Mouse (Mus musculus): Measurements from ENCODE around the gene Olfr523. TPM values are rescaled to one million over a fixed set of nuclear protein-coding genes. Genes with fewer than 3 reads are reported as not detected.

Gene Olfr523
- polyA plus RNA-seq, 1 experiment from 2014 or later, result not detected

GRCm38 (mm10) chr7:140192445-140192844 lies 19.4 kb downstream of the Olfr523 start:
- Histone ChIP-seq H3K27me3 (ENCODE audit: control insufficient read depth, insufficient read depth, low read length) (no peaks in the 10 kb centered on the region), H3K27ac (replicated peaks in 1 of 2; ENCODE audit: control insufficient read depth in 1 of 2, insufficient read depth in 1 of 2, low read depth in 2 of 2, low read length in 2 of 2) (no peak overlapping the region), H3K4me2 (ENCODE audit: low read length) (no peak overlapping the region), H3K4me3 (ENCODE audit: control insufficient read depth in 1 of 2, insufficient read depth in 1 of 2, low read depth in 1 of 2, low read length in 2 of 2) (no peak overlapping the region), H3K36me3 (ENCODE audit: control insufficient read depth, insufficient read depth, low read length) (no peaks in the 10 kb centered on the region), H3K4me1 (ENCODE audit: control insufficient read depth in 2 of 2, insufficient read depth in 2 of 2, low read length in 2 of 2) (no peaks in the 10 kb centered on the region), H3K9me3 (ENCODE audit: control insufficient read depth, low read length) (no peaks in the 10 kb centered on the region), H3K9ac (ENCODE audit: low read length) (no peak overlapping the region)
- ATAC-seq (ENCODE audit: insufficient number of reproducible peaks, insufficient read depth, low FRiP score, low read depth), result no peak
- WGBS, result 51% methylated on average over 2 of the region's 2 CpGs

GRCm38 (mm10) chr7:140192851-140193250 lies 19.8 kb downstream of the Olfr523 start:
- Histone ChIP-seq H3K27me3 (ENCODE audit: control insufficient read depth, insufficient read depth, low read length) (no peaks in the 10 kb centered on the region), H3K9ac (ENCODE audit: low read length) (no peak overlapping the region), H3K4me1 (ENCODE audit: control insufficient read depth in 2 of 2, insufficient read depth in 2 of 2, low read length in 2 of 2) (no peaks in the 10 kb centered on the region), H3K4me2 (ENCODE audit: low read length) (no peak overlapping the region), H3K27ac (replicated peaks in 1 of 2; ENCODE audit: control insufficient read depth in 1 of 2, insufficient read depth in 1 of 2, low read depth in 2 of 2, low read length in 2 of 2) (no peak overlapping the region), H3K9me3 (ENCODE audit: control insufficient read depth, low read length) (no peaks in the 10 kb centered on the region), H3K36me3 (ENCODE audit: control insufficient read depth, insufficient read depth, low read length) (no peaks in the 10 kb centered on the region), H3K4me3 (ENCODE audit: control insufficient read depth in 1 of 2, insufficient read depth in 1 of 2, low read depth in 1 of 2, low read length in 2 of 2) (no peak overlapping the region)
- ATAC-seq (ENCODE audit: insufficient number of reproducible peaks, insufficient read depth, low FRiP score, low read depth), result no peak
- 76% methylated on average over 2 of the region's 2 CpGs for WGBS

GRCm38 (mm10) chr7:140194031-140194430 lies 21.0 kb downstream of the Olfr523 start:
- no peaks in the 10 kb centered on the region for H3K36me3 ChIP-seq (ENCODE audit: control insufficient read depth, insufficient read depth, low read length)
- H3K9me3 ChIP-seq (ENCODE audit: control insufficient read depth, low read length), result no peaks in the 10 kb centered on the region
- H3K9ac ChIP-seq (ENCODE audit: low read length), result no peak overlapping the region
- no peak overlapping the region for H3K27ac ChIP-seq (replicated peaks in 1 of 2; ENCODE audit: control insufficient read depth in 1 of 2, insufficient read depth in 1 of 2, low read depth in 2 of 2, low read length in 2 of 2)
- ATAC-seq (ENCODE audit: insufficient number of reproducible peaks, insufficient read depth, low FRiP score, low read depth), result no peak
- H3K27me3 ChIP-seq (ENCODE audit: control insufficient read depth, insufficient read depth, low read length), result no peaks in the 10 kb centered on the region
- no peak overlapping the region for H3K4me3 ChIP-seq (ENCODE audit: control insufficient read depth in 1 of 2, insufficient read depth in 1 of 2, low read depth in 1 of 2, low read length in 2 of 2)
- no peak overlapping the region for H3K4me2 ChIP-seq (ENCODE audit: low read length)
- WGBS, result 77% methylated on average over 4 of the region's 4 CpGs
- no peaks in the 10 kb centered on the region for H3K4me1 ChIP-seq (ENCODE audit: control insufficient read depth in 2 of 2, insufficient read depth in 2 of 2, low read length in 2 of 2)

- Histone ChIP-seq H3K27me3 (ENCODE audit: control insufficient read depth, insufficient read depth, low read length) (no peaks in the 10 kb centered on the region), H3K4me2 (ENCODE audit: low read length) (no peak overlapping the region), H3K4me3 (ENCODE audit: control insufficient read depth in 1 of 2, insufficient read depth in 1 of 2, low read depth in 1 of 2, low read length in 2 of 2) (no peak overlapping the region), H3K36me3 (ENCODE audit: control insufficient read depth, insufficient read depth, low read length) (no peaks in the 10 kb centered on the region), H3K27ac (replicated peaks in 1 of 2; ENCODE audit: control insufficient read depth in 1 of 2, insufficient read depth in 1 of 2, low read depth in 2 of 2, low read length in 2 of 2) (no peak overlapping the region), H3K9me3 (ENCODE audit: control insufficient read depth, low read length) (no peaks in the 10 kb centered on the region), H3K9ac (ENCODE audit: low read length) (no peak overlapping the region), H3K4me1 (ENCODE audit: control insufficient read depth in 2 of 2, insufficient read depth in 2 of 2, low read length in 2 of 2) (no peaks in the 10 kb centered on the region)
- WGBS, result 71% methylated on average over 8 of the region's 8 CpGs
- ATAC-seq (ENCODE audit: insufficient number of reproducible peaks, insufficient read depth, low FRiP score, low read depth), result no peak
These were observed 23.0 kb downstream of the Olfr523 start for GRCm38 (mm10) chr7:140196002-140196401.

- H3K4me3 ChIP-seq (ENCODE audit: control insufficient read depth in 1 of 2, insufficient read depth in 1 of 2, low read depth in 1 of 2, low read length in 2 of 2), result no peak overlapping the region
- no peaks in the 10 kb centered on the region for H3K36me3 ChIP-seq (ENCODE audit: control insufficient read depth, insufficient read depth, low read length)
- ATAC-seq (ENCODE audit: insufficient number of reproducible peaks, insufficient read depth, low FRiP score, low read depth), result no peak
- 85% methylated on average over 4 of the region's 4 CpGs for WGBS
- H3K9me3 ChIP-seq (ENCODE audit: control insufficient read depth, low read length), result no peaks in the 10 kb centered on the region
- H3K9ac ChIP-seq (ENCODE audit: low read length), result no peak overlapping the region
- H3K4me2 ChIP-seq (ENCODE audit: low read length), result no peak overlapping the region
- H3K27ac ChIP-seq (replicated peaks in 1 of 2; ENCODE audit: control insufficient read depth in 1 of 2, insufficient read depth in 1 of 2, low read depth in 2 of 2, low read length in 2 of 2), result no peak overlapping the region
- H3K4me1 ChIP-seq (ENCODE audit: control insufficient read depth in 2 of 2, insufficient read depth in 2 of 2, low read length in 2 of 2), result no peaks in the 10 kb centered on the region
- H3K27me3 ChIP-seq (ENCODE audit: control insufficient read depth, insufficient read depth, low read length), result no peaks in the 10 kb centered on the region
These were observed 28.1 kb downstream of the Olfr523 start for GRCm38 (mm10) chr7:140201090-140201489.

- H3K4me1 ChIP-seq (ENCODE audit: control insufficient read depth in 2 of 2, insufficient read depth in 2 of 2, low read length in 2 of 2), result no peaks in the 10 kb centered on the region
- H3K4me2 ChIP-seq (ENCODE audit: low read length), result no peak within 1 kb of the TSS
- no peaks in the 10 kb centered on the region for H3K36me3 ChIP-seq (ENCODE audit: control insufficient read depth, insufficient read depth, low read length)
- H3K4me3 ChIP-seq (ENCODE audit: control insufficient read depth in 1 of 2, insufficient read depth in 1 of 2, low read depth in 1 of 2, low read length in 2 of 2), result no peak within 1 kb of the TSS
- no peak within 1 kb of the TSS for H3K9ac ChIP-seq (ENCODE audit: low read length)
- ATAC-seq (ENCODE audit: insufficient number of reproducible peaks, insufficient read depth, low FRiP score, low read depth), result no peak
- H3K27ac ChIP-seq (replicated peaks in 1 of 2; ENCODE audit: control insufficient read depth in 1 of 2, insufficient read depth in 1 of 2, low read depth in 2 of 2, low read length in 2 of 2), result no peak within 1 kb of the TSS
- no peaks in the 10 kb centered on the region for H3K27me3 ChIP-seq (ENCODE audit: control insufficient read depth, insufficient read depth, low read length)
- H3K9me3 ChIP-seq (ENCODE audit: control insufficient read depth, low read length), result no peaks in the 10 kb centered on the region
These were observed 32.8 kb downstream of the Olfr523 start, which contains the start of gene Olfr524 for GRCm38 (mm10) chr7:140205864-140206263. Gene Olfr524 (minus strand): TSS chr7:140205964.

- no peaks in the 10 kb centered on the region for H3K36me3 ChIP-seq (ENCODE audit: control insufficient read depth, insufficient read depth, low read length)
- 75% methylated on average over 3 of the region's 3 CpGs for whole genome bisulfite sequencing
- H3K4me1 ChIP-seq (ENCODE audit: control insufficient read depth in 2 of 2, insufficient read depth in 2 of 2, low read length in 2 of 2), result no peaks in the 10 kb centered on the region
These were observed 33.9 kb downstream of the Olfr523 start for GRCm38 (mm10) chr7:140206904-140207303.

GRCm38 (mm10) chr7:140208153-140208552 lies 35.1 kb downstream of the Olfr523 start:
- ATAC-seq (ENCODE audit: insufficient number of reproducible peaks, insufficient read depth, low FRiP score, low read depth), result no peak
- H3K4me1 ChIP-seq (ENCODE audit: control insufficient read depth in 2 of 2, insufficient read depth in 2 of 2, low read length in 2 of 2), result no peaks in the 10 kb centered on the region
- no peaks in the 10 kb centered on the region for H3K9me3 ChIP-seq (ENCODE audit: control insufficient read depth, low read length)
- no peak overlapping the region for H3K4me3 ChIP-seq (ENCODE audit: control insufficient read depth in 1 of 2, insufficient read depth in 1 of 2, low read depth in 1 of 2, low read length in 2 of 2)
- 64% methylated on average over 8 of the region's 8 CpGs for WGBS
- no peak overlapping the region for H3K9ac ChIP-seq (ENCODE audit: low read length)
- H3K36me3 ChIP-seq (ENCODE audit: control insufficient read depth, insufficient read depth, low read length), result no peaks in the 10 kb centered on the region
- no peak overlapping the region for H3K27ac ChIP-seq (replicated peaks in 1 of 2; ENCODE audit: control insufficient read depth in 1 of 2, insufficient read depth in 1 of 2, low read depth in 2 of 2, low read length in 2 of 2)
- H3K27me3 ChIP-seq (ENCODE audit: control insufficient read depth, insufficient read depth, low read length), result no peaks in the 10 kb centered on the region
- H3K4me2 ChIP-seq (ENCODE audit: low read length), result no peak overlapping the region

More at GRCm38 (mm10) chr7:140206904-140207303, 33.9 kb downstream of the Olfr523 start:
- no peak overlapping the region for H3K4me3 ChIP-seq (ENCODE audit: control insufficient read depth in 1 of 2, insufficient read depth in 1 of 2, low read depth in 1 of 2, low read length in 2 of 2)
- H3K9me3 ChIP-seq (ENCODE audit: control insufficient read depth, low read length), result no peaks in the 10 kb centered on the region
- H3K9ac ChIP-seq (ENCODE audit: low read length), result no peak overlapping the region
- no peak overlapping the region for H3K27ac ChIP-seq (replicated peaks in 1 of 2; ENCODE audit: control insufficient read depth in 1 of 2, insufficient read depth in 1 of 2, low read depth in 2 of 2, low read length in 2 of 2)
- no peaks in the 10 kb centered on the region for H3K27me3 ChIP-seq (ENCODE audit: control insufficient read depth, insufficient read depth, low read length)
- no peak overlapping the region for H3K4me2 ChIP-seq (ENCODE audit: low read length)
- ATAC-seq (ENCODE audit: insufficient number of reproducible peaks, insufficient read depth, low FRiP score, low read depth), result no peak

Data from heart, embryonic 14.5 days (tissue).